Mouse (Mus musculus) cerebellum, adult 11-12 months (tissue): Measurements from ENCODE around the gene Cdk6.

Experiments used
- DNase-seq: peaks from one replicate; pipeline ENCODE4 v3.0.0; 2022

Gene Cdk6

DNA sequence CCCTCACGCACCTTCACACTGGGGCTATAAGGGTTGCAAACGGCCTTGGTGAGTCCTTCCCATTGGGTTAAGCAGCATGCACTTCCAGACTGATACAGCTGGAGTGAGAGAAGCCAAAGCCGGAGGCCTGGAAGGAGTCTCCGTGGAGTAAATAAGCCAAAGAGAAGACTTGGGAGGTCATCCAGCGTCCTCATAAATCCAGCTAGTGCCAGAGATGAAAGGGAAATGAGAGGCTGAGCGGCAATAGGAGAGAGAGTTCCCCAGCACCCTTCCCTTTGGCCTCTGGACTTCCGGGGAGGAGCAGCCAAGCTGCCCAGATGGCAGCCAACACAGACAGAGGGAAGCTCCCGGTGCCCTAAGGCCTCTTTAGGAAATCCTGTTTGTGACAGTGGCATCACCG is 149.8 kb downstream of the Cdk6 start:
- DNase-seq = no peak

DNA sequence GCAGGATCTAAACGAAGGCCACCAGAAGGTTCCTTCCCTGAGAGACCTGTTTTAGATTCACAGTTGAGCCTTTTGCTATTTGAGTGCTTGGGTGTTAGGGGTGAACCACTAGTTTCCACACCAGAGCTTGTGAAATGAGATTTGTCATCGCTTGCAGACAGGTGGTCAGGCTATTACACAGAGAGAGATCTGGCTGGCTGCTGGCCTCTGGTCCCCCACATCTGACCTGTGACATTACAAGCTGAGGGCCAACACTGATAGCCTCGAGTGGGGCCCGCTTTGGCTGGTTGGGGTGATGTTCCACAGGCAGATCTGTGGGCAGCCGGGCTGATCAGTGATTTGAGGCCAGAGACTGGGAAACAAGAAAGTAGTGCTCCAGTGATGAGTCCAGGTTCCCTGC is 150.6 kb downstream of the Cdk6 start:
- DNase-seq = no peak

DNA sequence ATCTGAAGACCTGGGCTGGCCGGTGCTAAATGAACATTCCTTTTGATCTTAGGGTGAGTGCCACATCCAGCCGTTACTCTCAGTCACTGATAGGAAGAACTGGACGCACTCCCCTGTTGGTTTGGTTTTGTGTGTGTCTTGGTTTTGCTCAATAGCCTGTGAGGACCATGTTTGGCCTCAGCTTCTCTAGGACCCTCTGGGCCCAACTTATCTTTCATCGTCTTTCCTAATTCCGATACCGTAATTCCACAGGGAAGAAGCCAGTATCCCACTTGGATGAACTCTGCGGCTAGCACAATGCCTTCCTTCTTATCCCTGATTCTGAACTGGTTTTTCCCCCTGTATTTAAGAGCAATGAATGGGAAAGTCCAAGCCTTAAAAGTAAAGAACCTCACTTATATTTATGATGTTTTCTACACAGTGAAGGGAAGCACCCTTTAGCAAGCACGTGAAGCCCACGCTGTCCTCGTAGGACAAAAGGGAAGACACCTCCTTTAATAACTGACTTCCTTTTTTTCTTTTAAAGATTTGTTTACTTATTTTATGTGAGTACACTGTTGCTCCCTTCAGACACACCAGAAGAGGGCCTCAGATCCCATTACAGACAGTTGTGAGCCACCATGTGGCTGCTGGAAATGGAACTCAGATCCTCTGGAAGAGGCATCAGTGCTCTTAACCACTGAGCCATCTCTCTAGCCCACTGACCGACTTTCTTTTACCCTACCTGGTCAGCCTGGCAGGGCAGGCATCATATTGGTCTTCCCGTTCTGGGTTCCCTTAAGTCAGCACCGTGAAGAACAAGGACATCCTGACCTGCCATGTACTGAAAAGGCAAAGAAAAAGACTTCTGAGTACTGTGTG is 151.7 kb downstream of the Cdk6 start:
- DNase-seq = no peak

DNA sequence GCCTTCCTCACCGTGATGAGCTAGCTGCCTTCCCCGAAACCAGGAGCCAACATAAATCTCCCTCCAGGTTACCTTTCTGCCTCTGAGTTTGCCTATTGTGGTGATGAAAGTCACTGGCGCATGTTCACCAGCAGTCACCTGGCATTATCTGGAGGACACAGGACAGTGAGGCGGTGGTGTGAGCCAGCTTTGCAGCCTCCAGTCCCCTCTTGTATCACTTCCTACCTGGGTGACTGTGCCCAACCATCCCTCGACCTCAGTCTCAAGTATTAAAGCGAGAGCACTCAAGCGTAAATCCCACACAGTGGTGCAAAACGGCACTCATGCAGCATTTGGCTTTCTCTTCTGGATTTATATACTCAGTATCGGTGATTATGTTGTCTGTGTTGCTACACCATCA is 152.7 kb downstream of the Cdk6 start:
- no peak for DNase-seq

DNA sequence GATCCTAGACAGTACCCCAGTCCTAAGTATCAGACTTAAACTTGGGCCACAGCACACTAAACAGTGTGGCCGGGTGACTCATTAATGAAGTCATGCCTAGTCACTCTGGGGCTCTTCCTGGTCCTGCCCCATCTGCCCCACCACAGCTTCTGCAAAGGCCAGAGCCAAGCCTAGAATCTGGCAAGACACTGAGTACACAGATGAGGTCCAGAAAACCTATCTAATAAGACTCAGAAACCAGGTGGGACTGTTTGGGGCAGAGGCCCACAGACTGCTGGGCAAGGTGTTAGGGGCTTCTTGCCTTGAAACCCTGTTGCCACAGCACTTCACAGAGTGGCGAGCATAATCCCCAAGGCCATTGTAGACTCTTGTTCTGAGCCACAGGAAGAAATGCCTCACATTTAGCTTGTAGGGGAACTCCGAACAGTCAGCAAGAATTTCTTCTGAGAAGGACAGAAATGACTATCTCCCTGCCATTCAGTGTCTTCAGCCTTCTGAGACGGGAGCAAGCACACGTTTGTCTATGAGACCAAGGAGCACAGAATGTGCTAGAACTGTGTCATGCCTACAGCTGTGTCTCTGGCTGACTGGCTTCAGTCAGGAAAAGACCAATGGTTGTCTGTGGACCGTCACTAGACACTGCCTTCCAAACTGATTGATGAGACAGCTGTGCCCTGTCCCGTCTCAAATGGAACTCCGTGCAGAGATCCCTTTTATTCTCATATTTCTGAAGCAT is 153.3 kb downstream of the Cdk6 start:
- DNase-seq = no peak

DNA sequence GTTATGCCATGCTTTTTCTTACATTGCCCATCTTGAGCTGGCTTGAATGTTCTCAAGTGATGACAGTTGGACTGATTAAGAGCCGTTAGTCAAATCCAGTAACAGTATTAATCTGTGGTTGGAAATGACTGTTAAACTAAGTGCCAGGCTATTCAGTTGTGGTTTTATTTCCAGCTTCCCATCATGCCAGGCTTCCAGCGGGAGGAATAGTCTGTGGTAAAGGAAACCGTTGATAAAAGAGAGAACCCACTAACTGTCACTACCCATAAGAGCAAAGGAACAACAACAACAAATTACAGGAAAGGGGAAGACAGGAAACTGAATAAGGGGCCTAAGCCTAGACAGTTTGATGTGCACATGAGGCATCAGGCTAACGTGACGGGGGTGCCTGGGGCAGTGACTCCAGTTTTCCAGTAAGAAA is 156.2 kb downstream of the Cdk6 start:
- no peak for DNase-seq

DNA sequence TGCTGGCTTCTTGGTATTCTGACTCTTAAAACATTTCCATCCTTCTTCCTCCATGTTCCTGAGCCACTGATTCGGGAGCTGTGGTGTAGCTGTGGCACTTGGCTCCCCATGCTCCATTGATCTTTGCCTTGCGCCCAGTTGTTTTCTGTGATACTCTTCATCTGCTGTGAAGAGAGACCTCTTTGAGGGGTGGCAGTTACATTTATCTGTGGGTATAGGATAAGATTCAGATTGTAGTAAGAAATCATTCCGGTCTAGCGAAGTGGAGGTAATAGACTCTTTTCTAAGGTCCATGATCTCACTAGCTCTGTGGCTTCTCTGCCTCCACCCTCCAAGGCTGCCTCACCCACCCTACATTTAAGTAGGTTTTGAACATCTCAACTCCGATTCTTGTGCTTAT is 159.0 kb downstream of the Cdk6 start:
- no peak for DNase-seq

DNA sequence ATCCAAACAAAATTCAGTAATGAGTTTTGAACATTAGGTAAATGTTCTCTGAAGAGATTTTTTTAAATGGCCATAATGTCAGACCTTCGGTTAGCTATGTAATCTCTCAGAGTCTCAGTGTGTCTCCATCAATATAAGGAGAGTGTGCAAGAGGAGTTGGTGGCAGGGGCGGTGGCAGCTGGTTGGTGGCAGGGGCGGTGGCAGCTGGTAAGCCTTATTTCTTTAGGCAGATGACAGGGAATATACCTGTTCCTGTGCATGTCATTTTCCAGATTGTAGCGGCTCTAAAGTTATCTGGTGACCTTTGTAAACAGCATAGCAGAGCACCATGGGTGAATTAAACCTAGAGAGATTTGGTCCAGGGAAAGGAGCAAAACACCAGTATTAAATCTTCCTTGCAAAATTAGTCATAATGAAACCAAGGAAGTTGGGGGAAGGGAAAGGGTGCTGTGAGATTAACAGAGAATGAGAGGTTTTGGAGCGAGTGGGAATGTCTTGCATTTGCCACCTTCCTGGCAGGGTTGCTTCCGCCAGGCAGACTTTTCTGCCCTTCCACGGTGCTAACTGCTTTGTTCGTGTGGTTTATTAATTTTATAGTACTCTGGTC is 159.8 kb downstream of the Cdk6 start:
- no peak for DNase-seq

DNA sequence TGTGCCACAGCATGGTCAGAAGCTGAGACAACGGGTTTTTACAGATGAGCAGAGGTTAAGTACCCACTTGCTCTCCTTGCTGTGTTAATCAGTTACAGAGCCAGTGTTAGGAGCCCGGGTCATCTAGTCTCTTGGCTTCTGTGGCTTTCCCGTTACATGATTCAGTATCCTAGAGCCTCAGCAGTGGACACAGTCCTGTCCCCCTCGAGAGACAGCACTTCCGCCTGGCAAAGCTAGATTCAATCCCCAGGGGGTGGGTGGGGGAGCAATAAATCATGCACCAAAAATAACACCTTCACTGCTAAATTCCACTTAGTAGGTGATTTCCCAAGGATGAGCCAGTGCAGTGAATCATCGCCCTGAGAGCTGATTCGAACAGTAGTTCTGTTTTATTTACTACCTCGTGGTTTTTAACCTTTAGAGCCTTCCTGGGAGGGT is 160.3 kb downstream of the Cdk6 start:
- no peak for DNase-seq

DNA sequence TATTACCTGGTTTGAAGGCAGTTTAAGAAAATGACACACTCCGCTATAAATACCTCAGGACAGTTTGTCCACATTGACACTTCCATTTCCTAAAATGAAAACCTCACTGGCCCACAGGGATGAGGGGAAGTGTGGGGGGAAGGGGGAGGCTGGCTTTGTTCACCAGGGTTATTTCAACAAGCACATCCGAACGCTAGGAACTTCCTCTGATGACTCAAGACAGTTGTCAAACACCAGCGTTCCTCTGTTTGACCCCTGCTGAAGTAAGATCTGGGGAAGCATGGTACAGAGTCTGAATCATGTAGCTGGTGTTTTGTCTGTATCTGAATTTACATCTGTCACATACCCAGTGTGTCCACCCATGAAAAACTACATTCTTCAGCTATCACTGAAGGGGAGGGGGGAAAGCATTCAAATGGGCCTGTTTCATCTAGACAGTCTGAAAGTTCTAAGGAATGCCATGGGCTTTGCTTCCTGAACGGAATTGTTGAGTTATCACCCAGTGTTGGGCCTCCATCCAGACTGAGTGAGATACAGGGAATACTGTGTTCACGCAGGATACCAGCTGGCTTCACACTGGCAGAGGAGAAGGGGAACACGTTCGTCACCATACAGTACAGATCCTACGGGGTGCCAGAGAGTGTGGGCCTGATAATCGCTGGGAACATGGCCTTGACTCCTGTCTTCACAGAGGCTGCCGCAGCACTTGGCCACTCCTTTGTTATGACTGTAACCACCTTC is 161.5 kb downstream of the Cdk6 start:
- no peak for DNase-seq

DNA sequence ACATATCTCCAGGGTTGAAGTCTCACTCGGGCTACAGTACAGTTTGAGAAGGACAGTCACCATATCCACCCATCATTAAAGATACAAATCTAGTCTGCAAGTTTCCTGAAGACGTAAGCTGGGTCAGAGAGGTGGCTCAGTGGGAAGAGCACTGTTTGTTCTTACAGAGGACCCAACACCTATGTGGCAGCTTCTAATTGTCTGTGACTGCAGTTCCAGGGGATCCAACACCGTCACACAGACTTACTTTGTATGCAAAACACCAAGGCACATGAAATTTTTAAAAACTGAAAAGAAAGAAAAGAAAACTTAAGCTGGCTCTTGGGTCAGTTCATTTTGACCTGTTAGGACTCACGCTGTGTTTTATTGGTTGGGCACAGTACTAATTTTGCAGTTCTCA is 162.1 kb downstream of the Cdk6 start:
- no peak for DNase-seq

DNA sequence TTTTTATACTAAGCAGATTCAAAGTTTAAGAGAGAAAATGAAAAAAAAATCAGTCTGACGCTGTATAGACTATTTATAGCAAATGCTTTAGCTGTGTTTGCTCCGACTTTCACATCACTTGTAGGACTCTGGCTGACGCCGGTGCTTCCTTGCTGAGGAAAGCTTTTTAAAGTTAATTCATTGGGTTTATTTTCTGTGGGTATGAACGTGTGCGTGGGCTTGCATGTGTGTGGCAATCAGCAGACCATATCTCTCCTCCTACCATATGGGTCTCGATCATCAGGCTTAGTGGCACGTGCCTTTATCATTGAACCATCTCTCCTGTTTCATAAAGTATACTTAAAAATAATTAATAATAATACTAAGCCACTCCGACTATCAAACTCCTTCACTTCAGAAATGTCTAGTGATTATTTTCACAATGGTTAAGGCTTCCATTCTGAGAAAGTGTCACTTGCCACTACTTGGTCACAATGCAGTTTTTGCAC is 162.6 kb downstream of the Cdk6 start:
- DNase-seq = no peak

DNA sequence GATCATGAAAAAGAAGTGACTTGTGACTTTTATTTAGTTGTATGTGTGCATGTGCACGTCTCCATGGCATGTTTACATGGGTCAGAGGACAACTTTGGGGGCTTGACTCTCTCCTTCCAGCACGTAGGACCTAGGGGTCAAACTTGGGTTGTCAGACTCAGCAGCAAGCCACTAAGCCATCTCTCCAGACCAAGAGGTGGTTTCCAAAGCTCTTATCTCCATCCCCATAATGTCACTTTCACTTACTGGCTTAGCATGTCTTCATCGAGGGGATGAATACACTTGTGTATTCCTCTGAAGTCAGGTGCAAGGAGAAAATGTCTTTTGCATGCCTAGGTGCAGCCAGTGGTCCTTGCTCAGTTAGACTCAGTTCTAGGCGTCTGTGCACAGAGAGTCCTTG is 163.2 kb downstream of the Cdk6 start:
- no peak for DNase-seq

DNA sequence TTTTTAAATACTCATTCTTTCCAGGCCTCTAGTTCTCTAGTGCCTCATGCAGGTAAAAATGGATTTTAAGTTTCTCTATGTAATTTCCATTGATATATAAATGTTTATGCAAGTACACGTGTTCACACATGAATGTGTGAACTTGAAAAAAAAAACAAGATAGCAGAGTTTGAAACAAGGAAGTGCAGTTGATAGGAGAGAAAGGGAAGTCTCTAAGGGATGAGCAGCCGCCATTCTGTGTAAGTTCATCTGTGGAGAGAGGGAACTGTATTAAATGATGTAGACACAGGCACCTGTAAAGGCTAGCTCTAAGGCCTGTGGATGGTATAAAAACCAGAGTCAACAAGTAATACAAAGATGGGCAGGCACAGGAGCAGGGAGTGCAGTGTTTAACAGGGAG is 164.3 kb downstream of the Cdk6 start:
- no peak for DNase-seq

DNA sequence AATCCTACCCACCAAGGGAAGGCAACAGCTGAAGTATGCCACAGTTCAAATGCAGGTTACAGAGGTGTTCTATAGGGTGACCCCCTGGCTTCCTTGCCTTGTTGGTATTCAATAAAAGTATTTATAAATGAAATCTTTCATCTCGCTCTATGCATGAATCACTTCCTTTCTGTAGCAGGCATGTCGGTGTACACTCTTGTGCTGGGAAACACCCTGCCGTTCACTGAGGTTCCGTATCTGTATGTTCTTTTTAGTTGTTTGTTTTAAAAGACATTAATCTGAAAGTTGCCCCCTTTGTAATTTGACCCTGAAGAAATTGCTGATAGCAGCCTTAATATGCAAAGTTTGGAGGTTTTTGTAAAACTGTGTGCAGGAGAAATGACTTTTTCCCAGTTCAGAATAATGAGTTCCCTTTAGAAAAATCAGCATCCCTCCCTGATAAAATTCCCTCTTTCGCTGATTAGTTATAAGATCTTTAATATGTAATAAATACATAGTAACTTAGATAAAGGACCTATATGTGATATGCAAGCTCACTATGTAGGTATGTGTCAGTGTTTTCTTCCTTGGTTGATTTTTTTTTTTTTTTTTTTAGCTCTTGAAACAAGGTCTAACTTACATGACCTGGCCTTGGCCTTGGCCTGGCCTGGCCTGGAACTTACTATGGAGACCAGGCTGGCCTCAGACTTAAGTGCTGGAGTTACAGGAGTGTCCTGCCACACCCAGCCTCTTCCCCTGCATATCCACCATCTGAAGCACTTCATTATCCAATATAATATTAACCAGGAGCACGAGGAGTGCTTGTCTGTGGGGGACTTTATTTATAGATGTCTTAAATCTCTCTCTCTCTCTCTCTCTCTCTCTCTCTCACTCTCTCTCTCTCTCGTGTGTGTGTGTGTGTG is 167.4 kb downstream of the Cdk6 start:
- DNase-seq = no peak

DNA sequence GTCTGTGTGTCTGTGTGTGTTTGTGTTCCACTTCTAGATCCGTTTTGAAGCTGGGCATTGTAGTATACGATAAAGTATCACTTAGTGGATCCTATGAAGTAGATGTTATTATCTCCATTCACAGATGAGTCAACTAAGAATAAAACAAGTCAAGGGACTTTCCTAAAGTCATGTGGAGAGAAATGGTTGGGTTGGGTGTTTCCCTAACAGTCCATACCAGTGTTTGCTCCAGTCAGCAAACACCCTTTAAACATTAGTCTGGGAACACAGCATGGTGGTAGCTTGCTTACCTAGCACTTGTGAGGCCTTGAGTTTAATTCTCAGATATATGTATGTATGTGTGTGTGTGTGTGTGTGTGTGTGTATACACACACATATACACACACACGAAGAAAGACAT is 168.2 kb downstream of the Cdk6 start:
- no peak for DNase-seq

DNA sequence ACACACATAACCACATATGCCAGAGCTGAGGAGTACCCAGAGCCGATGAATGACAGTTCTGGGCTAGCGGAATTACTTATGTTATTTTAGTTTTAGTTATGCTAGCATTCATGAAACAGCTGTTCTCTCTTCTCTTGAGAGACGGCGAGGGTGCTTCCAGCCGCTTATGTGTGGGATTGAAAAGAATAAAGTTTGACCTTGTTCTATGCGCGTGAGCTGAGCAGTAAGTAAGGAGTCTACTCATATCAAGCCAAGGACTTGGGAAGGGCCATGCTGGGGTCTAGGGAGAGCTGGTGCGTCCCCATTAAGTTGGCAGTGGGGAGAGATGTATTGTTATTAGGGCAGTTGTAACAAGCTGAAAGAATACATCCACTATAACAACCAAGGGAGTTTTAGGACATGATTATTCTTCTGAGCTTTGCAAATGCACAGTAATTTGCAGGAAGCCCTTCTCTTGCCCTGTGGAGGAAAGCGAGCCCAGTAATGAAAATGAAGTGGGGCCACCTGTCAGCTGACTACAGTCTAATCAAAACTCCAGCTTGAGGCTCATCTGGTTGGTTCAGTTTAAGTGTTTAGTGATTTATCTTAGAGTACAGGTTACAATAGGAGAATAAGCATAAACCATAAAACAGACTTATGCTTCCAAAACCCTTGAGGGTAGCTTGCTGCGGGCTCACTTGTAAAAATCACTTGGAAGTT is 170.0 kb downstream of the Cdk6 start:
- DNase-seq = no peak

DNA sequence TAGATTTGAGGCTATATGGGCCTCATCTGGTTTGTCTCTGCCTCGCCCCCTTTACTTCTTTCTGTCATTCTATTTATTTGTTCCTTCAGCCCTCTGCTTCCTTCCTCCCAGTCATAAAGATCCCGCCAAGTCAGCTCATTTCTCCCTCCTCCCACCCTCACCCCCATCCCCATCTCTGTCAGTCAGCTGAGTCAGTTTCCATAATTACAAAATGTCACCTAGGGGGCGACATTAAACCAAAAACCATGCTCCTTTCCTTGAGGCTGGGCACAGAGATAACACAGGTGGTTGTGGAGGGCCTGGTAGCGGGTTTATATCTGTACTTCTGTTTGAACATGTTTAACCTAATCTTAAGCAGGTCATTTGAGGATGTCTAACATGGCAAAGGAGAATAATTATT is 171.3 kb downstream of the Cdk6 start:
- no peak for DNase-seq

DNA sequence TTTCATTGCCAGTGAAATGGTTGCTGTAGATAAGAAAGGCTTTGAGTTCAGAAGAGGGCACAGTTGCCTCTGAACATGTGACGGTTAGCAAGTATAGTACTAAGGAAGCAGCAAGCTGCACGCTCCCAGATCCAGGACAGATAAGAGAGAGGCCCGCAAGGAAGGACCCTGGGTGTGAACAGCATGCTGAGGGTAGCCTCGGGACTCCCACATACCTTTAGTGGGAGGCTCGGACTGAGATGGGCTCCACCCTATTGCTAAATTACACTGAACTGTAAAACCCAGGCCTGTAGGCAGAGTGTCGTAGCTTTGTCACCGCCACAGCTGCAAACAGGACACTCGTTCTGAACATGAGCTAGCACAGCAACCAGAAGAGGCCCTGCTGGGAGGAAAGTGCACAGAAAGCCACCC is 173.6 kb downstream of the Cdk6 start:
- no peak for DNase-seq

DNA sequence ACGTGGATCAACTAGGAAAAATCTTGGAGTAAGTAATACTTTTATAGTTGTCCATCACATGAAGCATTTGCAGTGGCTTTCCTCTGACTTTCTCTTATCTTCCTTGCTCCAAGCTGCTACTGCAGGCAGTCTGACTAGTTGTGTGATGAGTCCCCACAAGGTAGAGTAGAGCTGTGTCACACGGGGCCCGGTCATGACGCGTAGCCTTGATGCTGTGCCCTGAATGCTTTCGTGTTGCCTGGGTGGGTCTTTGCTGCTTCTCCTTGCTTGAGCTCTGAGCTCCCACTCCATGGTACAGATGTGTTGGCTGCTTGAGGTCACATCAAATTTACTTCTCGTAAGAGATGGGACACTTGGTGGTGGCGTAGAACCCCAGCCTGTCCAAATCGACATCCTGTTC is 174.2 kb downstream of the Cdk6 start:
- DNase-seq = no peak

DNA sequence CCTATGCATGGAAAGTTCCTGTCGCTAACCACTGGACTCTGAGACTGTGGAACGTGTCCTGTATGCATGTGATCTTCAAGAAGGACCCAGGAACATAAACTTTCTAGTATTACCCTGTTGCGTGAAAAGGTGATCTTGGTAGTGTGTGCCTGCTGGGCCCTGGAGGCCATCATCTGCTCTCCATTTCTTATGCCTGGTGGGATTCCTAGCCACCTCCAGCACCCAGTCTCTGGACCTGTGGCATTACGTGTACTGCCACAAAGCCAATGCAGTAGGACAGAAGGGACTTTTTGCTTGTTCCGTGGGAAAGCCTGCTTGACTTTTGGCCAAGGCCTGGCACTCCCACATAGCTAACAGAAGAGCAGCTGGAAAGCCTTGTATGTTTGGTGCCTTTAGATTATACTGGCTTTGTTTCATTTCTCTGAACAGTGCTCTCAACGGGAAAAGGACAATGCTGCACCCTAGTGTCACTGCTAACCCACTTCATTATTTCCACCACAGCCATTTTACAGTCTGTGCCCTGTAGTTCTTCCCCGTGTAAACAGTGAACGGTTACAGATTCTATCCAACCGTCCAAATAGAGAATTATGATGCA is 175.3 kb downstream of the Cdk6 start:
- DNase-seq = no peak
